Mouse (Mus musculus) heart, embryonic 14.5 days (tissue): ENCODE measurements around the gene Hebp1. TPM values are rescaled to one million over a fixed set of nuclear protein-coding genes. Genes with fewer than 3 reads are reported as not detected.

Experiments used
- ATAC-seq: fragments of 200-750 bp; cut with Nextera tagmentation; 2 replicates; pipeline ENCODE4 v1.8.0; 2017; ENCODE audit warnings: low read depth, moderate TSS enrichment; ENCODE audit not compliant: insufficient number of reproducible peaks, insufficient read depth, low FRiP score
- H3K27ac ChIP-seq, 2 experiments: fragments of 200-500 bp in 1 of 2; fragments of 300-500 bp in 1 of 2; sonication (generic) in 1 of 2; replicated peaks in 1 of 2; 2 replicates each; pipeline ENCODE4 v1.5.1; 2012 to 2014; ENCODE audit warnings: low read depth in 2 of 2, low read length in 2 of 2, control low read depth in 1 of 2, mild to moderate bottlenecking in 1 of 2, mixed read lengths in 1 of 2; ENCODE audit not compliant: control insufficient read depth in 1 of 2, insufficient read depth in 1 of 2
- H3K27me3 ChIP-seq: fragments of 300-500 bp; sonication (generic); 2 replicates; pipeline ENCODE4 v1.6.1; 2014; ENCODE audit warnings: mild to moderate bottlenecking, low read length, control low read depth; ENCODE audit not compliant: control insufficient read depth, insufficient read depth
- H3K36me3 ChIP-seq: fragments of 300-500 bp; sonication (generic); 2 replicates; pipeline ENCODE4 v1.6.1; 2014; ENCODE audit warnings: mild to moderate bottlenecking, control low read depth, low read length, mixed read lengths; ENCODE audit not compliant: control insufficient read depth, insufficient read depth
- H3K4me1 ChIP-seq, 2 experiments: fragments of 200-500 bp in 1 of 2; fragments of 300-500 bp in 1 of 2; sonication (generic) in 1 of 2; 2 replicates each; pipeline ENCODE4 v1.6.1; 2012 to 2014; ENCODE audit warnings: low read length in 2 of 2, control low read depth in 1 of 2, mixed read lengths in 1 of 2; ENCODE audit not compliant: control insufficient read depth in 2 of 2, insufficient read depth in 2 of 2
- H3K4me2 ChIP-seq: fragments of 300-500 bp; sonication (generic); 2 replicates; pipeline ENCODE4 v1.6.1; 2014; ENCODE audit warnings: mild to moderate bottlenecking, low read length
- H3K4me3 ChIP-seq, 2 experiments: fragments of 200-500 bp in 1 of 2; fragments of 300-500 bp in 1 of 2; sonication (generic) in 1 of 2; 2 replicates each; pipeline ENCODE4 v1.5.1; 2012 to 2014; ENCODE audit warnings: low read length in 2 of 2, mild to moderate bottlenecking in 2 of 2, control low read depth in 1 of 2, low read depth in 1 of 2, moderate library complexity in 1 of 2; ENCODE audit not compliant: control insufficient read depth in 1 of 2, insufficient read depth in 1 of 2
- H3K9ac ChIP-seq: fragments of 300-500 bp; sonication (generic); 2 replicates; pipeline ENCODE4 v1.6.1; 2014; ENCODE audit warnings: mild to moderate bottlenecking, low read length
- H3K9me3 ChIP-seq: fragments of 300-500 bp; sonication (generic); 2 replicates; pipeline ENCODE4 v1.6.1; 2016; ENCODE audit warnings: low read length, control low read depth; ENCODE audit not compliant: control insufficient read depth
- WGBS: fragments of 180-500 bp; shearing (Covaris S2); extraction: QIAGEN DNeasy Blood & Tissue Kit; methylation state at CpG from one replicate; pipeline ENCODE4 v1.1.7; 2014; 5-methylcytosine and 5-hydroxymethylcytosine counted together
- polyA plus RNA-seq: library from polyadenylated mRNA; unstranded; fragments of >200 nt; fragmentation: Nextera tagmentation; extraction: Ambion mirVana; gene quantifications from 2 replicates; pipeline ENCODE4 v1.2.1, GENCODE M21; 2014

The Hebp1 gene
- polyA plus RNA-seq, 1 experiment from 2014 or later = 9.2 TPM

- peaks cover 0 to 5% of the 10 kb centered on the region in 2 experiments; a peak in 3 of 4 replicates for H3K4me1 ChIP-seq
- no peak for ATAC-seq
- no peak overlapping the region for H3K4me2 ChIP-seq
- H3K9ac ChIP-seq = no peak overlapping the region
- WGBS = 82% methylated on average over 3 of the region's 3 CpGs
- no peaks in the 10 kb centered on the region for H3K27me3 ChIP-seq
- no peak overlapping the region for H3K4me3 ChIP-seq
- no peaks in the 10 kb centered on the region for H3K36me3 ChIP-seq
- H3K9me3 ChIP-seq = no peaks in the 10 kb centered on the region
- no peak overlapping the region for H3K27ac ChIP-seq
Measured at GRCm38 (mm10) chr6:135169246-135169645, 28.6 kb downstream of the Hebp1 start.

DNA sequence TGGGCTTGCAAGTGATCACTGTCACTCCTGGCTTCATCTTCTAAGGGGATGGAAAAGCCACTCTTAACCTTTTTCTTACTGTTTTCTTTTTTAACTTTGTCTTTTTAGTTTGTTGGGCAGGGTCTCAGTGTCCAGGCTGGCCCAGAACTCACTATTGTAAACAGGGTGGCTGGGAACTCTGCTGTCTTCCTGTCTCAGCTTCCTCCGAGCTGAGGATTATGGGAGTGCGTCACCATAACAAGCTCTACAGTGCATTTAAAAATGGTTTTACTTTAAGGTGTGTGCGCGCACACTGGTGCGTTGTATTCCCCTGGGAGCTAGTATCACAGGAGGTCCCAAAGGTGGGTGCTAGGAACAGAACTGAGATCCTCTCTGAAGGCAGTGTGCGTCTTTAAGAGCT lies 29.4 kb downstream of the Hebp1 start:
- peak overlapping the region in 1 of 2 experiments; percentile 82; a peak in 1 of 4 replicates for H3K27ac ChIP-seq
- H3K4me2 ChIP-seq = peak overlapping the region; percentile 88
- WGBS = 72% methylated on average over 6 of the region's 6 CpGs
- no peaks in the 10 kb centered on the region for H3K9me3 ChIP-seq
- peaks cover 0 to 8% of the 10 kb centered on the region in 2 experiments; a peak in 3 of 4 replicates for H3K4me1 ChIP-seq
- H3K27me3 ChIP-seq = no peaks in the 10 kb centered on the region
- peak overlapping the region; percentile 69 to 74 for H3K4me3 ChIP-seq
- no peaks in the 10 kb centered on the region for H3K36me3 ChIP-seq
- H3K9ac ChIP-seq = peak overlapping the region; percentile 86
- no peak for ATAC-seq

- Histone ChIP-seq H3K4me2 (peak overlapping the region; percentile 88), H3K4me3 (peak overlapping the region; percentile 69 to 74), H3K27ac (peak overlapping the region; percentile 50 to 82), H3K36me3 (no peaks in the 10 kb centered on the region), H3K27me3 (no peaks in the 10 kb centered on the region), H3K4me1 (peaks cover 0 to 12% of the 10 kb centered on the region in 2 experiments; a peak in 3 of 4 replicates), H3K9ac (peak overlapping the region; percentile 86), H3K9me3 (no peaks in the 10 kb centered on the region)
- ATAC-seq = peak; percentile 92
- 1% methylated on average over 46 of the region's 46 CpGs for WGBS
Measured at GRCm38 (mm10) chr6:135167380-135168311, 30.2 kb downstream of the Hebp1 start.

GRCm38 (mm10) chr6:135166712-135167111 lies 31.1 kb downstream of the Hebp1 start:
- Histone ChIP-seq H3K36me3 (no peaks in the 10 kb centered on the region), H3K9me3 (no peaks in the 10 kb centered on the region), H3K27me3 (no peaks in the 10 kb centered on the region), H3K4me3 (no peak overlapping the region), H3K4me1 (peaks cover 0 to 12% of the 10 kb centered on the region in 2 experiments; a peak in 3 of 4 replicates), H3K27ac (no peak overlapping the region), H3K9ac (no peak overlapping the region), H3K4me2 (peak overlapping the region; percentile 88)
- no peak for ATAC-seq
- 57% methylated on average over 5 of the region's 5 CpGs for WGBS

- 88% methylated on average over 3 of the region's 3 CpGs for WGBS
Measured at GRCm38 (mm10) chr6:135166262-135166661, 31.6 kb downstream of the Hebp1 start.

DNA sequence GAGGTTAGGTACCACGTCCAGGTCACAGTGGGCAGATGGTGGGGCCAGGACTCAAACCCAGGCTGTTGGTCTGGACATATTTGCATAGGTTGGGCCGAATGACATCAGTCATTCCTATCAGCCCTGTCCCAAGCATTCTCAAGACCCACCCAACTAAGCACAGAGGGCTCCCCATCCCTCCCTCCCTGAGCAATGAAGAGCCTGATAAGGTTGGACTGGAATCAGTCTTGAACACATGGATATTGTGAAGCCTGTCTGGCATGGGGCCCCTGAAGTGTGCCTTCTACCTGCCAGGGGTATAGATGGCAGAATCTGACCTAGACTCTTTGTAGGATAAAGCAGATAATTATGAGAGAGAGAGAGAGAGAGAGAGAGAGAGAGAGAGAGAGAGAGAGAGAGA lies 32.1 kb downstream of the Hebp1 start:
- Histone ChIP-seq H3K36me3 (no peaks in the 10 kb centered on the region), H3K27me3 (no peaks in the 10 kb centered on the region), H3K4me2 (no peak overlapping the region), H3K4me1 (peaks cover 0 to 12% of the 10 kb centered on the region in 2 experiments; a peak in 3 of 4 replicates), H3K27ac (no peak overlapping the region), H3K9ac (no peak overlapping the region), H3K9me3 (no peaks in the 10 kb centered on the region), H3K4me3 (no peak overlapping the region)
- no peak for ATAC-seq
- 70% methylated on average over 2 of the region's 2 CpGs for WGBS

More at GRCm38 (mm10) chr6:135166262-135166661, 31.6 kb downstream of the Hebp1 start:
- no peak overlapping the region for H3K9ac ChIP-seq
- H3K36me3 ChIP-seq = no peaks in the 10 kb centered on the region
- no peak overlapping the region for H3K27ac ChIP-seq
- H3K9me3 ChIP-seq = no peaks in the 10 kb centered on the region
- H3K4me2 ChIP-seq = no peak overlapping the region
- peaks cover 0 to 12% of the 10 kb centered on the region in 2 experiments; a peak in 3 of 4 replicates for H3K4me1 ChIP-seq
- H3K27me3 ChIP-seq = no peaks in the 10 kb centered on the region
- no peak overlapping the region for H3K4me3 ChIP-seq
- no peak for ATAC-seq

DNA sequence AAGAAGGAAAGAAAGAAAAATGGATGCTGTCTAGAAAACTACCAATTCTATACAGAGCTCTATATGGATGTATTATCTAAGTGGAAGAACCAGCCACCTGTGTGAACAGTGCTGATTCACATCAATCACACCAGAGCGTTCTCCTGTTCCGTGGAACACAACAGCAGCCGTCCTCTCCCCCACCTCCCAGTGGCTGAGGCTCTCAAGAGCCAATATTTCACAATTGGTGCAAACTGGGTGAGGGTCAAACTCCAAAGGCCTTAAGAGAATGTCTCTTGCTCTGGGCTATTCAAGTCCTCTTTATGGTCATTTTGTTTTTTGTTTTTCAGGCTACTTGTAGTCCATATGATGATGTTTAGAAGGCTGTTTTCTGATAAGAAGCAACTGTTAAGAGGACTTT lies 32.6 kb downstream of the Hebp1 start:
- WGBS = 88% methylated on average over 3 of the region's 3 CpGs
- H3K27me3 ChIP-seq = no peaks in the 10 kb centered on the region

More for the DNA sequence above, 32.6 kb downstream of the Hebp1 start:
- H3K9ac ChIP-seq = no peak overlapping the region
- no peak for ATAC-seq
- H3K4me3 ChIP-seq = no peak overlapping the region
- H3K9me3 ChIP-seq = no peaks in the 10 kb centered on the region
- no peak overlapping the region for H3K4me2 ChIP-seq
- no peak overlapping the region for H3K27ac ChIP-seq
- H3K4me1 ChIP-seq = peaks cover 0 to 12% of the 10 kb centered on the region in 2 experiments; a peak in 3 of 4 replicates
- no peaks in the 10 kb centered on the region for H3K36me3 ChIP-seq
